Mouse (Mus musculus) midbrain, embryonic 10.5 days (tissue): ENCODE measurements at regions not wholly inside any gene's neighbourhood (a gene's known extent, or its start where the extent isn't known, plus 50 kb on each side); places are given as distances from the start of the nearest gene placed in this dataset.

Source experiments
- DNase-seq: peaks from one replicate; pipeline ENCODE4 v3.0.0-alpha.2; 2017; ENCODE audit warnings: low spot score
- H3K27ac ChIP-seq: fragments of 300-500 bp; sonication (generic); replicated peaks from 2 replicates; pipeline ENCODE4 v1.5.1; 2016; ENCODE audit warnings: mild to moderate bottlenecking
- H3K27me3 ChIP-seq: fragments of 300-500 bp; sonication (generic); 2 replicates; pipeline ENCODE4 v1.6.1; 2016; ENCODE audit warnings: low read depth, mild to moderate bottlenecking; ENCODE audit not compliant: poor library complexity, severe bottlenecking
- H3K36me3 ChIP-seq: fragments of 300-500 bp; sonication (generic); 2 replicates; pipeline ENCODE4 v1.6.1; 2016; ENCODE audit warnings: mild to moderate bottlenecking, moderate library complexity
- H3K4me1 ChIP-seq: fragments of 300-500 bp; sonication (generic); 2 replicates; pipeline ENCODE4 v1.6.1; 2016
- H3K4me3 ChIP-seq: fragments of 300-500 bp; sonication (generic); 2 replicates; pipeline ENCODE4 v1.5.1; 2016; ENCODE audit warnings: mild to moderate bottlenecking, moderate library complexity
- H3K9me3 ChIP-seq: fragments of 300-500 bp; sonication (generic); replicated peaks from 2 replicates; pipeline ENCODE4 v1.6.1; 2016; ENCODE audit warnings: mild to moderate bottlenecking
- WGBS: fragments of 180-500 bp; shearing (Covaris S2); methylation state at CpG from one replicate; pipeline ENCODE4 v1.1.7; 2016; 5-methylcytosine and 5-hydroxymethylcytosine counted together

DNA sequence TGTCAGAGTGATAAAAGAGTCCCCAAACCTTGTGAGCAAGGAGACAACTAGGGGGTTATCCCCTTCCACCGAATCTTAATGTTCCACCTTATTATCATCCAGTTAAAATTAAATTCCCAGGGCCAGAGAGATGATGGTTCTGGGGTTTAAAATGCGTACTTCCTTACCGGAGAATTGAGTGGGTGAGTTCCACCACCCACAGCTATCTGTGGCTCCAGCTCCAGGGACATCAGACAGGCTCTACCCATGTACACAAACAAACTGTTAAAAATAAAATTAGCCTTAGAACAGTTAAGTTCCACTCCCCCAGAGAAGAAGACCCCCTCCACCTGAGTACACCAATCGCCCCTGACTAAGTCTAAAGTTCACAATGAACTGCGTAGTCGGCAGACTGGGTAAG lies 52.0 kb upstream of the Mgat5 start:
- Histone ChIP-seq H3K4me3 (no peak overlapping the region), H3K36me3 (no peaks in the 10 kb centered on the region), H3K27ac (no peak overlapping the region), H3K4me1 (peaks cover 9% of the 10 kb centered on the region; the same call in 1 of the 2 replicates), H3K9me3 (no peaks in the 10 kb centered on the region), H3K27me3 (no peaks in the 10 kb centered on the region)
- WGBS = 83% methylated on average over 6 of the region's 6 CpGs
- no peak for DNase-seq

GRCm38 (mm10) chr1:127135521-127135920 lies 69.3 kb upstream of the Mgat5 start:
- no peaks in the 10 kb centered on the region for H3K27me3 ChIP-seq
- H3K4me1 ChIP-seq = peaks cover 15% of the 10 kb centered on the region
- H3K27ac ChIP-seq = no peak overlapping the region
- WGBS = 82% methylated on average over 4 of the region's 4 CpGs
- H3K9me3 ChIP-seq = no peaks in the 10 kb centered on the region
- H3K4me3 ChIP-seq = no peak overlapping the region
- no peaks in the 10 kb centered on the region for H3K36me3 ChIP-seq
- DNase-seq = no peak

- Histone ChIP-seq H3K27me3 (no peaks in the 10 kb centered on the region), H3K4me1 (peaks cover 15% of the 10 kb centered on the region), H3K36me3 (no peaks in the 10 kb centered on the region), H3K4me3 (no peak overlapping the region), H3K9me3 (no peaks in the 10 kb centered on the region), H3K27ac (no peak overlapping the region)
- WGBS = 77% methylated on average over 5 of the region's 5 CpGs
- no peak for DNase-seq
Observed at GRCm38 (mm10) chr1:127131871-127132270, 72.9 kb upstream of the Mgat5 start.

GRCm38 (mm10) chr1:127124862-127125261 lies 80.0 kb upstream of the Mgat5 start:
- no peak for DNase-seq
- Histone ChIP-seq H3K27me3 (no peaks in the 10 kb centered on the region), H3K4me3 (no peak overlapping the region), H3K36me3 (no peaks in the 10 kb centered on the region), H3K9me3 (no peaks in the 10 kb centered on the region), H3K4me1 (no peaks in the 10 kb centered on the region), H3K27ac (no peak overlapping the region)
- 94% methylated on average over 5 of the region's 5 CpGs for WGBS

- DNase-seq = no peak
- H3K36me3 ChIP-seq = no peaks in the 10 kb centered on the region
- 76% methylated on average over 1 of the region's 1 CpGs for WGBS
- no peaks in the 10 kb centered on the region for H3K27me3 ChIP-seq
- no peak overlapping the region for H3K27ac ChIP-seq
- no peak overlapping the region for H3K4me3 ChIP-seq
- no peaks in the 10 kb centered on the region for H3K4me1 ChIP-seq
- H3K9me3 ChIP-seq = no peaks in the 10 kb centered on the region
Observed at GRCm38 (mm10) chr1:127118019-127118418, 86.8 kb upstream of the Mgat5 start.

DNA sequence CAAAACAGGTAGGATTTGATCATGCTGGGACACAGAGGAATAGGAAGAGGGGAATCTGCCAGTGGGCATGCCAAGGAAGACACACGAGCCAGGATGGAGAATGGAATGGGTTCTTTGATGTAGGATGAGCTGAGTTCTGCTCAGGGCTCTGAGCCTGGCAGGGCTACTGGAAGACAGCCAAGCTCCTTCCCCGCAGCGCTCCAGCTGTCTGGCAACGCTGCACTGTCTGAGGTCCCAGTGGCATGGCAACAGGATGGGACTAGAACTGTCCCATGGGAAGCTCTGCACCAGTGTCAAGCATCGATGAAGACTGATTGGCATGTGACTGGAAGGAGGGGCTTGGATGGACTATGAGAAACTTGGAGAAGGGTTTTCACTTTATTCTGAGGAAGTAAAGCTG lies 97.3 kb upstream of the Mgat5 start:
- DNase-seq = no peak
- Histone ChIP-seq H3K36me3 (no peaks in the 10 kb centered on the region), H3K27me3 (no peaks in the 10 kb centered on the region), H3K4me3 (no peak overlapping the region), H3K4me1 (0 out of 2 replicates have a peak, but pooled peaks cover 9% of the 10 kb centered on the region), H3K27ac (no peak overlapping the region), H3K9me3 (no peaks in the 10 kb centered on the region)
- WGBS = 88% methylated on average over 5 of the region's 5 CpGs

- H3K4me1 ChIP-seq = 0 out of 2 replicates have a peak, but pooled peaks cover 9% of the 10 kb centered on the region
- no peaks in the 10 kb centered on the region for H3K9me3 ChIP-seq
- no peak for DNase-seq
- no peak overlapping the region for H3K4me3 ChIP-seq
- H3K27ac ChIP-seq = no peak overlapping the region
- WGBS = 86% methylated on average over 8 of the region's 8 CpGs
- H3K27me3 ChIP-seq = no peaks in the 10 kb centered on the region
- no peaks in the 10 kb centered on the region for H3K36me3 ChIP-seq
Observed at GRCm38 (mm10) chr1:127105861-127106260, 99.0 kb upstream of the Mgat5 start.

GRCm38 (mm10) chr1:127103664-127104063 lies 101.2 kb upstream of the Mgat5 start:
- WGBS = 61% methylated on average over 2 of the region's 2 CpGs
- H3K4me3 ChIP-seq = no peak overlapping the region
- no peak for DNase-seq
- H3K9me3 ChIP-seq = no peaks in the 10 kb centered on the region
- no peaks in the 10 kb centered on the region for H3K27me3 ChIP-seq
- H3K27ac ChIP-seq = no peak overlapping the region
- no peaks in the 10 kb centered on the region for H3K36me3 ChIP-seq
- H3K4me1 ChIP-seq = 0 out of 2 replicates have a peak, but pooled peaks cover 9% of the 10 kb centered on the region

DNA sequence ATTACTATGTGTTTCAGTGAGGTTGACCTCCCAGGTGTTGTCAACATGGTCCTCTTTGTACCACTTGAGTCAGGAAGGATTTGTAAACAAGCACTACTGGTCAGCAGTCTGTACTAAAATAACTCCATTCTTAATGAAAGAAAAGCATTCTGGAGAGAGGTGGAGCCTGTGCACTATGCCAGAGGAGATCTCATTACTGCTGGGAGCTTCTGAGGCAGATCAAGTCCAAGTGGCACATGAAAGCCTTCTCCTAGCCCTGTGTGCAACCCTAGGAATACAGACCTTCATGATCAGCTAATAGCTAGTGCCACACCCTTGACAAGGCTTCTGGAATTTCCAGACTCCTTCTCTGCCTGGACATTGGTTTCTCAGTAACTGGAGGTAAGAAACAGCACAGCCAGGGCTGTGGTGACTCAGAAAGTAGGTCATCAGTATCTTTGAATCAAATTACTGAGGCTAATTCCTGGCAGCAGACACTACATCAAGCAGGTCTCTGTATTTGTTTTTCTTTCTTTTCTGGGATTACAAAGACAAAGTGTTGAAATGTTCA lies 105.9 kb upstream of the Mgat5 start:
- Histone ChIP-seq H3K9me3 (no peaks in the 10 kb centered on the region), H3K27ac (no peak overlapping the region), H3K36me3 (no peaks in the 10 kb centered on the region), H3K27me3 (no peaks in the 10 kb centered on the region), H3K4me1 (0 out of 2 replicates have a peak, but pooled peaks cover 6% of the 10 kb centered on the region), H3K4me3 (no peak overlapping the region)
- no peak for DNase-seq

GRCm38 (mm10) chr1:127087616-127088015 lies 117.2 kb upstream of the Mgat5 start:
- H3K9me3 ChIP-seq = no peaks in the 10 kb centered on the region
- no peaks in the 10 kb centered on the region for H3K27me3 ChIP-seq
- H3K36me3 ChIP-seq = no peaks in the 10 kb centered on the region
- no peak for DNase-seq
- no peak overlapping the region for H3K4me3 ChIP-seq
- no peak overlapping the region for H3K27ac ChIP-seq
- no peaks in the 10 kb centered on the region for H3K4me1 ChIP-seq

DNA sequence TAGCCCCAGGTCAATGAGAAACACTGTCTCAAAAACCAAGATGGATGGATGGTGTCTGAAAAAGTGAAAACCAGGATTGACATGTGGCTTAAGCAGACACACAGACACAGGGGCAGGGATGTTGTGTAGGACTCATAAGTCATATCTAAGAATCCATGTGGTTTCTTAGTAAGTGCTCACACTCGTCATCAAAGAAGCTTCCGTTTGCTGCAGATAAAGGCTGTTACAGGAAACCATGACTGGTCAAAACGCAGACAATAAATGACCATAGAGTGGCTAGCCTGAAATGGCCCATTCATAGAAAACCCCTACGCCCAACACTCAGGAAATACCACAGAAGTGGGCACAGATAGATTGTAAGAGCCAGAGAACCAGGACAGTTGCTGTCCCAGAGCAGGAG lies 118.8 kb upstream of the Mgat5 start:
- H3K27me3 ChIP-seq = no peaks in the 10 kb centered on the region
- DNase-seq = no peak
- WGBS = 86% methylated on average over 4 of the region's 4 CpGs

GRCm38 (mm10) chr1:127083761-127084308 lies 121.0 kb upstream of the Mgat5 start:
- Histone ChIP-seq H3K27me3 (no peaks in the 10 kb centered on the region), H3K36me3 (no peaks in the 10 kb centered on the region), H3K27ac (no peak overlapping the region), H3K4me1 (no peaks in the 10 kb centered on the region), H3K4me3 (no peak overlapping the region), H3K9me3 (no peaks in the 10 kb centered on the region)
- WGBS = 81% methylated on average over 3 of the region's 3 CpGs
- no peak for DNase-seq

More for the DNA sequence above, 118.8 kb upstream of the Mgat5 start:
- Histone ChIP-seq H3K36me3 (no peaks in the 10 kb centered on the region), H3K9me3 (no peaks in the 10 kb centered on the region), H3K4me1 (no peaks in the 10 kb centered on the region), H3K4me3 (no peak overlapping the region), H3K27ac (no peak overlapping the region)

DNA sequence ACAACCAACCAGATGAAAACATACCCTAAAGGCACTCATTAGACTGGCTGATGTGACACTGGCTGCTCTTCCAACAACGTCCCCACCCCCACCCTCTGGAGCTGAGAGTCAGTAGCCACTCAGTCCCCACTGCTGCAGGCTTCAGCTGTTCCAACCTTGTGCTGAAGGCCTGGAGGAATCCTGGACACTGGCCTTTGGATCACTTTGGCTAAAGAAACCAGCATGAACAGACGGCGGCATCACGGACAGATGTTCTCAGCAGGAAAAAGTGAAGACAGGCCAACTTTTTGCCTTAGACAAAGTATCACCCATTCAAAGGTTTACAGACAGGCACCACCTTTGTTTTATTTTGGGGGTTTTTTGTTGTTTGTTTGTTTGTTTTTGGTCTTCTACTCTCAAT lies 125.8 kb upstream of the Mgat5 start:
- Histone ChIP-seq H3K9me3 (no peaks in the 10 kb centered on the region), H3K4me1 (no peaks in the 10 kb centered on the region), H3K4me3 (no peak overlapping the region), H3K36me3 (no peaks in the 10 kb centered on the region), H3K27me3 (no peaks in the 10 kb centered on the region), H3K27ac (no peak overlapping the region)
- no peak for DNase-seq
- 70% methylated on average over 4 of the region's 4 CpGs for WGBS

- no peaks in the 10 kb centered on the region for H3K36me3 ChIP-seq
- no peak for DNase-seq
- WGBS = 95% methylated on average over 2 of the region's 2 CpGs
- no peak overlapping the region for H3K4me3 ChIP-seq
- no peaks in the 10 kb centered on the region for H3K4me1 ChIP-seq
- no peak overlapping the region for H3K27ac ChIP-seq
- H3K9me3 ChIP-seq = no peaks in the 10 kb centered on the region
- no peaks in the 10 kb centered on the region for H3K27me3 ChIP-seq
Observed at GRCm38 (mm10) chr1:127062430-127062829, 142.4 kb upstream of the Mgat5 start.
